Mouse (Mus musculus): ENCODE results near the gene Zdhhc14.
A peak's percentile ranks its signal among the peaks of the same experiment; 100 is the strongest.

The Zdhhc14 gene

DNA sequence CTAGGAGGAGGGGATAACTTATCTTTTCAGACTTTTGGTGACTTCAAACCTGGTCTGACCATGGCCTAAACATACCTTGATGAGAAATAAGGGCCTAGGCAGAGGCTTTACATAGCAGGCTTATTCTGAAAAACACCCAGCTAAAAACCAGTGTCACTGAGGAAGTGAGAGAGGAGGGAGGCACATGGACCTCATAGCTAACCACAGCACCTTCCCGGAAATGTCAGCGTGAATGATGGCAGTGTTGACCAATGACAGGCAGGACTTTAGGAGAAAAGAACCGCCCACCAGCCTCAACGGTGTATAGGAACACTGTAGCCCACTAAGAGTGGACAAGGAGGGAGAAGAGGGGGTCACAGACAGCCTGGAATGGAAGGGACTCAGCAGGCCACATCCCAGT lies 224.6 kb downstream of the Zdhhc14 start:
- no peak for DNase-seq (ENCODE audit: extremely low read depth, insufficient read length, low spot score)

DNA sequence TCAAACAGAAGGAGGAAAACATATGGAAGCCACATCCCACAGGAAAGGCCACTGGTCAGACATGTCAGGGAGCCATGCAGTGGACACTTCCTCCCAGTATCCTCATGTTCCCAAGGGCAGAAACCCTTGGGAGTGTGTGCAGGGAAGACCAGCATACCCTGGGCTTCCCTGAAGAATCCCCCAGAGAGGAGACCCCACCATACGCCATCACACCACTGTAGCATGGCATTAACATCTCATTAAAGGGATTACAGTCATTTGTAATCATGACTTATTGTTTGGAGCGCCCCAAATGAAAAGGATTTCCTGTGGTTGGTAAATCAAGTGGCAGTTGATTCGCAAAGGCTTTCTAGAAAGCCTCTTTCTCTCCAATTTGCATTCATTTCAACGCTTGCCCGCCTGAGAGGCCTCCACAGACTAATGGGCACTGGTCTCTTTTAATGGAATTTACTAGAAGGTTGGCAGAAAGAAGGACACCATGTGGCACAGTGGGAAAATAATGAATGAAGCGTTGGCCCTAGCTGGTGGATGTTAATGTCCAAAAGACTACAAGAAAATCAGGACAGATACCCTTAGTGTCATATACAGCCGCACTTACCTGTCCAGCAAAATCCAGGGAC lies 226.5 kb downstream of the Zdhhc14 start:
- DNase-seq (ENCODE audit: extremely low read depth, insufficient read length, low spot score) = no peak

DNA sequence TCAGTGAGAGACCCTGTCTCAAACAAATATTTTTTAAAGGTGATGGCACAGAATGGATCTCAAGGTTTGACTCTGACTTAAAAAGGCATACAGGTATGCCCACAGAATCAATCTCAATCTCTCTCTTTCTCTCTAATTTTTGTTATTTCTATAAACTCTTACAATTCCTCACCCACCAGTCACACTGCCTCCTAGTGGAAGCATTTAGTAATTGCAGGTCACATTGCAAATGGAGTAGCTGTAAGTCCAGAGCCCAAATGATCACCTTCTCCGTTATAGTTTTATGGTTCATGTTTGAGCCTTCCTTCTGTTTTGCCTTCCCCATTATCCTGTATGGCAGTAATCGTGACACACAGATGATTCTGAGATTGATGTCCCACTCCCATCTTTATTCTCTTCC lies 230.4 kb downstream of the Zdhhc14 start:
- DNase-seq (ENCODE audit: extremely low read depth, insufficient read length, low spot score) = no peak

DNA sequence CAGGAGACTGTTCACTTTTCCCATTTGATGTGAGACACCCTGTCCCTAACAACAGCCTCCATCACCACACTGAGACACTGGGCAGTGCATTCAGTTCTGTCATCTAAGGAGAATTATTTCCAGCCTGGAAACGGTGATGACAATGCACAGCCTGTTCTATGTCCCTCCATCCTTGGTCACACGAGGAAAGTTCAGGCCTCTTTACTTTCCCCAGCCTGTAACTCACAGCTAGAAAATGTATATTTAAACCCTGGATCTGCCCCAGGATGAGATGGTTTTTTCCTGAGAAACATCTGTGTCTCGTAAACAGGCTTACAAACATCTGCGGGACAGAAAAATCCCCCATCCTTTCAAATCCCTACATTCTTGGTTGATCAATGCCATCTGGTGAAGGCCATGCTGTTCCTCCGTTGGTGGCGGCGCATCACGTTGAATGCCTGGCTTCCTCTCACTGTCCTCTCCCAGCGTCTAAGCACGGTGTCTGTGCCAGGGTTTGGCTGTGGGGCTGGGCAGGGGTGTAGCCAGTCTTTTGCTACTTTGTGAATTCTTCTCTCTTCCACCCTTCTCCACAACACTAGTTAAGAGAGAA lies 231.3 kb downstream of the Zdhhc14 start:
- DNase-seq (ENCODE audit: extremely low read depth, insufficient read length, low spot score) = no peak

DNA sequence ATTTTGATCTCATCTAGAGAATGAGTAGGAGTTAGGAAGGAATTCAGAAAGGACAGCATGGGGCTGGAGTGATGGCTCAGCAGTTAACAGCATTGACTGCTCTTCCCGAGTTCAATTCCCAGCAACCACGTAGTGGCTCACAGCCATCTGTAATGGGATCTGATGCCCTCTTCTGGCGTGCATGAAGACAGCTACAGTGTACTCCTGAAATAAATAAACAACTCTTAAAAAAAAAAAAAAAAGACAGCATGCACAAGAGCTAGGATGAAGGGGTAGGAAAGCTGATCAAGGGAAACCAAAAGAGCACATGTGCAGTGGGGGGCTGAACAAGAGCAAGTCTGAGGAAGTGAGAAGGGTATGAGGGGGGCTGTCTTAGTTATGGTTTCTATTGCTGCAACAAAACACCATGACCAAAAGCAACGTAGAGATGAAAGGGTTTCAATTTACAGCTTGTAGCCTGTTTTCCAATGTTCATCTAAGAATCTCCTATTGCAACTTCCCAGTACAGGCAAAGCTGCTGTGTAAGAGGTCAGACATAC lies 237.3 kb downstream of the Zdhhc14 start:
- DNase-seq (ENCODE audit: extremely low read depth, insufficient read length, low spot score) = no peak

DNA sequence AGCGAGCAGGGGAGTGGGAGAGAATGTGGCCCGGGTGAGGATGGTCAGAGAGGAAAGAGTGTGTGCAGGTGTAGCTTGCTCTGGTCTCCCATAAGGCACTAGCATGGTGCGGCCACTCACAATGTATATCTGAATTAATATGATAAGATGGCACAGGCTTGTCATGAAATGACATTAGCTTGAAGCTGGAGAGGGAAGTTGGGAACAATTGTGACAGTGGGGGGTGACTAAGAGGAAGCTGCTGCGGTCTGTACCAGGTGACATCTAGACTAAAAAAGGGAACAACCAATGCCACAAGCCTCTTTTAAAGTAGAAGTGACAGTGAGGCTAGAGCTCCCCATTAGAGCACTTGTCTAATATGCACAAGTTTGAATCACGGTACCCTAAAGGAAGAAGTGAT lies 238.2 kb downstream of the Zdhhc14 start:
- no peak for DNase-seq (ENCODE audit: extremely low read depth, insufficient read length, low spot score)

DNA sequence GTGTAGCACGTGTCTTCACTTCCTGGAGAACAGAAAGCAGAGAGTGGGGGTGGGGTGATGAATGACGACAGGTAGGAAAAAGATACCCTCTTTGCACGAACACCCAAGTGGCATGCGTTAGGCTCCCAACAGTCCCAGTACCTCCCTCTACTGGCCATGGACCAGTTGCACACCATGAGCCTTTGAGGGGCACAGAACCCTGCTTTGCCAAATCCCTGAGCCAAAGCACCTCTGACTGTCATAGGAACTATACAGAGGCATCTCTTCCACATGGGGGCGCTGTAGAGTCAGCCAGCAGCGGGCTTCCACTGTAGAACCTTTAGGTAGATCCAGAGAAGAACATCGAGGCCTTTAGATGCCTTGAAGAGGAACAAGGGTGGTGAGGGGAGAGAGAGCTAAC lies 241.0 kb downstream of the Zdhhc14 start:
- DNase-seq (ENCODE audit: extremely low read depth, insufficient read length, low spot score) = no peak

DNA sequence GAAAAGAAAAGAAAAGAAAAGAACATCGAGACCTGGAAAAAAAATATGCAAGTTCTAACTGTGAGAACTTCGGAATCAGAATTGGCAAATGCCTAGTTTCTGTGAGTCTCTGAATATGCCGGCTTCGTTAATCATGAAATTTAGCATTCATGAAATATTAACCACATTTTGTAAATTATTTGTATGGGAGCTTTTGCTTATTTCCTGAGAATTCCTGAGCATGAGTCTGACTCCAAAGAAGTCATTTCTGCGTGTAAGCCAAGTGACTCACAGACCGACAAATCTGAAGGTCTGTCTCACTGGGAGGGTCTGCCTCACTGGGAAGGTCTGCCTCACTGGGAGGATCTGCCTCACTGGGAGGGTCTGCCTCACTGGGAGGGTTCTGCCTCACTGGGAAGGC lies 248.7 kb downstream of the Zdhhc14 start:
- DNase-seq (ENCODE audit: extremely low read depth, insufficient read length, low spot score) = peak; percentile 17

DNA sequence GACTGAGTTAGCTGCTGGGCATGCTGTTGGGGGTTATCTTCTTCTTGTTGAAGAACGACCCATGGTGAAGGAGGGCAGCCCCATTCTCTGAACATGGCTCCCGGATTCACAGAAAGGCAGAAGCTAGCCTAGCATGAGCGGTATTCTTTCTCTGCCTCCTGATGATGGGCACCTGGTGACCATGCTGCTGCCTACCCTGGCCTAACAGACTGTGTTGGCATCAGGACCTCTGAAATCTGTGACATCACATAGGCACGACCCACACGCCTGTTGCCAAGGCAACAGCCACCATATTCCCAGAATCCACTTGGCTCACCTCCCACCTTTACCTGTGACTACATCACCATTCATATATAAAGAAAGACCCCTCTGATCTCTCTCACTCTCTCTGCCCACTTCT lies 251.7 kb downstream of the Zdhhc14 start:
- no peak for DNase-seq (ENCODE audit: extremely low read depth, insufficient read length, low spot score)

DNA sequence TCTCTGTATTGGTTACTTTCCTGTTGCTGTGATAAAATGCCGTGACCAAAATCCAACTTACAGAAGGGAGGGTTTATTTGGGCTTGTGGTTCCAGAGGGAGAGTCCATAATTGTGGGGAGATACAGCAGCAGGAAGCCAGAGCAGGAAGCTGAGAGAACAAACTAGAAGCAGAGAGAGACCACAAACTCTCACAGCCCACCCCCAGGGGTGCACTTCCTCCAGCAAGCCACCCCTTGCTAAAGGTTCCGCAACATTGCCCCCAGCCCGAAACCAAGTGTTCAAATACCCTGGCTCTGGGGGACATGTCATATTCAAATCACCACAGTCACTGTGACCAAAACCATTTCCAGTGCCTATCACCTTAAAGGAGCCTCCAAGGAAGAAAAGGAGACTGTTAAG lies 254.0 kb downstream of the Zdhhc14 start:
- DNase-seq (ENCODE audit: extremely low read depth, insufficient read length, low spot score) = no peak

DNA sequence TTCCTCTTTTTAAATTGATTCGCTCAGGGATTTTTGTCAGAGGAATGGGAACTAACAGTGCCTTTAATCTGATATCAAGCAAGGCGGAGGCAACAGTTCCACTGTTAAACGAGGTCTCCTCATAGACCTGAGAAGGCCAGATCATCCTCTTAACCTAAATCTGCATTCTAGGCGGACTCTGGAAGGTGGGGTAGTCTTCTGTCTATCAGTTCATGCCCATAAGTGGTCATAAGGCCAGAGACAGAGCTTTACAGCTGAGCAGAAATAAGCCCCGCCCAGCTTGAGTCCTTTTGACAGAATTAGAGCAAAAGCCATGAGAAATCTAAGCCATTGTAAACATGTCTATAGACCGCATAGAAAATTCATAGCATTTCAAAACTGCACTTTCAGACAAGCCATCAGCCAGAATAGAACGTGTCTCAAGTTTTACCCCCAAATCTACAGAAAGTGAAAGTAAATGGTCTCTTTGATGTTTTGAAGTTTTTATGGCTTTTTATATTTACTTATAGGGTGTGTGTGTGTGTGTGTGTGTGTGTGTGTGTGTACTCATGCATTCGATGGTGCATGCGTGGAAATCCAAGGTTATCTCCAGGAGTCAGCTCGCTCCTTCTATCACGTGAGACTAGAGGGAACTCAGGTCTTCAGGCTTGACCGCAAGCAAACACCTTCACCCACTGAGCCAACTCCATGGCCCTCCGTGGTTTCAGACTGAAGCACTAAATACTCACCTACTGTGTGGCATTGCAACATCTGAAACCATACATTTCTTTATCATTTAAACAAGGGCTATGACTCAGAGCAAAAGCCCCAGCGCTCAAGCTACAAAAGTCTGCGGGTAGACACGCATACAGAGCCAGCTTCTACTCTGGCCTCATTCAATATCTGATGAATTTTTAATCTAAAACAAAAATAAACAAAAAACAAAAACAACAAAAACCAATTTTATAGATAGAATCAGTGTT lies 255.5 kb downstream of the Zdhhc14 start:
- no peak for DNase-seq (ENCODE audit: extremely low read depth, insufficient read length, low spot score)

DNA sequence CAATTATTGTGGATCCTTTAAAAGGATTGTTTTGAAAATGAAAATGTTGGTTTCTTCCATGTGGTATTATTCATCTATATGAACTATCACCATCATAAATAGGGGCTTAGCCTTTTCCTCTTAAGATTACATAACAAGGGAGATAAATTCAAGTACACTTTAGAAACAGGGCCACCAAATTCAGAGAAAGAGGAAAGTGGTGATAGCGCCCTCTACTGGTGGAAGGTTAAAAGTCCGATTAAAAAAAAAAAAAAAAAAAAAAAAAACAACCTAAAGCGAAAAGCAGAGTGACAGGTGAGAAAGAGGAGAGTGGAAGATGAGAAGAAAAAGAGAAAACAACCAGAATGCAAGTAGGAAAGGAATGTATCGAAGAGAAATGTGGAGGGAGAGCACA lies 256.1 kb downstream of the Zdhhc14 start:
- DNase-seq (ENCODE audit: extremely low read depth, insufficient read length, low spot score) = no peak

DNA sequence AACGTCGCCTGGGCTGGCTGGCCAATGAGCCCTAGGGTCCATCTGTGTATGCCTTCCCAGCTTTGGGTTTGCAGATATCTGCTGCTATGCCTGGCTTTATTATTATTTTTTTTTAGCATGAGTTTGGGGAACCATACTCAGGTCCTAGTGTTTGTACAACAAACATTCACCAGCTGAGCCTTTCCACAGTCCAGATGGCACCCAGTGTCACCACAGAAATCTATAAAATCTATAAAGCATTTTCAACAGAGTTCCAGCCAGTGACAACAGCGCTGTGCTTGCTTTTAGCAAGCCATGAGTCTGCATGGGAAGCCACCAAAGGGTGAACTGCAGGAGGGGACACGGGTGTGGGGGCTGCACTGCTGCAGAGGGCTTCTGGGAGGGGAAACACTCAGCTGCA lies 257.9 kb downstream of the Zdhhc14 start:
- DNase-seq (ENCODE audit: extremely low read depth, insufficient read length, low spot score) = no peak

DNA sequence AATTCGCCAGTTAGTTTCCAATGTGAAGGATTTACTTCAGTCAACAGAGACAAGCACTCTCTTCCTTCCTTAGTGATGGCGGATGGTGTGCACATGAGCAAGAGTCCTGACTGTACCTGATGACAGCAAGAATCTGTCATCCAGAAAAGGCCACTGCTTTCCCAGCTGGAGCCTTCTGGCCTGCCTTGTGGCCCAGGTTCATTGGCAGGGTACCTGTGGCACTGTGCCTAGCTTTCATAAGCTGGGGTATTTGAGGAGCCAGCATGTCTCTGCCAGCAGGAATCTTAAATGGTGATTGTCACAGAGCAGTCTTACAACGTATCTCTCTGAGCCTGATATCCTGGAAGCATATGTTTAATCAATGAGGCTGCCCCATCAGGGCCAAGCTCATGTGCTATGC lies 258.7 kb downstream of the Zdhhc14 start:
- DNase-seq (ENCODE audit: extremely low read depth, insufficient read length, low spot score) = no peak

DNA sequence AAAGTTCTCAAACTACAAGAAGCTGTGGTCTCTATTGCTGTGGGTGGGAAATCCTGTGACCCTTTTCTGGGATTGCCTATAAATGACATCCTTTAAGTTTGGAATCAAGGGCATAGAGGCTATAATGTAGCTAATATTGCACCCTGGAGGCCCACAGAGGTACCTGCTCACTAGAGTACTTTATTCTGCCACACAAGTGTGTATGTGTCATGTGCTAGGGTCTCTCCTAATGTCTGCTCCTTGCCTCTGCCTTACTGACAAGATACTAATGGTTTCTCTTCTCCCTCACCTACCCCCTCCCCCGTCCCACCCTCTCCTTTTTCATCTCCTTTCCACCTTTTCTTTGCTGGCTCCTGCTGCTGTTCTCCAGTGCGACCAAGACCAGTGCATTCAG lies 260.0 kb downstream of the Zdhhc14 start:
- DNase-seq (ENCODE audit: extremely low read depth, insufficient read length, low spot score) = no peak

DNA sequence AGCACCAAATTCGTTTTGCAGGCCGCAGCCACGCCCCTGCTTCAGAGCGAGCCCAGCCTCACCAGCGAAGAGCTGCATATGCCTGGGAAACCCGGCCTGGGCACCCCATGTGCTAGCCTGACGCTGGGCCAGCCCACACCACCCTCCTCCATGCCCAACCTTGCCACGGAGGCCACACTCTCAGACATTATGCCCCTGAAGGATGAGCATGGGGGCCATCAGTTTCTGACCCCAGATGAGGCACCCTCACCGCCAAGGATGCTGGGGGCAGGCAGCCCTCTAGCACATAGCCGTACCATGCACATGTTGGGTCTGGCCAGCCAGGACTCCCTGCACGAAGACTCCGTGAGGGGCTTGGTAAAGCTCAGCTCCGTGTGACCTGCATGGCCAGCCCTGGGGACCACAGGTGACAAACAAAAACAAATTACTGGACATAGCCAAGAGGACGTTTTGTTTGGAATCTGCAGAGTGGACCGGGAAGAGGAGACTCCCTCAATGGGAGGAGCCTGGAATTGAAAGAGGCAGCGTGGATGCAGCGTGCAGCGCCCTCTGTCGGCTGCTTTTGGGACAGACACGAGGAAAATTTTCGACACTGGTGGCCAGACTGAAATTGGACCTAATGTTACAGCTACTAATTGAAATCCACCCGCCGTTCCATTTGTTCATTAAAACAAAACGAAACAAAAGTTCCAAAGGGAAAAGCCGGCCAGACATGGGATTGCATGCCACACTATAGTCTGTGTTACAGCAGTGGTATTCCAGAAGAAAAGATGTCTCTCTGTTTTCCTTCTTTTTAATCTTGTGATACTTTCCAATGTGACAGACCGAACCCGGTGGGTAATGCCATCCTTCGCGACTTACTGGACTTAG lies 260.6 kb downstream of the Zdhhc14 start:
- peak; percentile 65 for DNase-seq (ENCODE audit: extremely low read depth, insufficient read length, low spot score)

DNA sequence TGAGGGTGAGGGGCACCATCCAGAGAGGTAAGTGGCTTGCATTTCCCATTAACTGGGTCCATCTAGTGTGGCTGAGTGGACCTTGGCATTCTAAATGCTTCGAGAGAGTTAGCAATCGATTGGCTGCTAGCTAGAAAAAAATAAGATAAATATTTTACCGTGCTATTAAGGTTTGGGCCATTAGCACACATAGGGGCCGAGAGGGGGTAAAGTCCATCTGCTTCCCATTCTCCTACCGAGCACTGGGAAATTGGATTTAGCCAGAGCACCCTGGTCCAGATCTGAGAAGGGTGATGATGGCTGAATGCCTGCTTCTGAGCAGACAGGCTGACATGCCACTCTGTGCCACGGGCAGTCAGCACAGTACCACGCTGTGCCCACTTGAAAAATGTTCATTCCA lies 263.1 kb downstream of the Zdhhc14 start:
- no peak for DNase-seq (ENCODE audit: extremely low read depth, insufficient read length, low spot score)

DNA sequence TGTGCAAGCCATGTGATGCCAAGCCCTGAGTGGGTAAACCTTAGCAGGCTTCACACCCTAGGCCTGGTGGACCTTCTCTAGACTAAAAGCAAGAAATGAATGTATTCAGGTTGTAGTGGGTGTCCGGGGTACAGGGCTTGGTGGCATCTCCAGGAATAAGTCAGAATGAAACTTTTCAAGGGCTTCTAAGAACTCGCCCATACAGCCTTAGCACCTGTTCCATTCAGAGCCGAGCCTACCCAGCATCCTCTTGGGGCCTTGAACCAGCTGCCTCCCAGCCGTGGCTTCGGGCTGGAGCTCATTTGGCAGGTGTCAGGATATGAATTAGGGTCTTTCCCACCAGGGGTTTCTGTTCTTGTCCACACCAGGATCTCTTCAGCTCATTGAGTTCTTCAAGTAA lies 263.7 kb downstream of the Zdhhc14 start:
- DNase-seq (ENCODE audit: extremely low read depth, insufficient read length, low spot score) = no peak

DNA sequence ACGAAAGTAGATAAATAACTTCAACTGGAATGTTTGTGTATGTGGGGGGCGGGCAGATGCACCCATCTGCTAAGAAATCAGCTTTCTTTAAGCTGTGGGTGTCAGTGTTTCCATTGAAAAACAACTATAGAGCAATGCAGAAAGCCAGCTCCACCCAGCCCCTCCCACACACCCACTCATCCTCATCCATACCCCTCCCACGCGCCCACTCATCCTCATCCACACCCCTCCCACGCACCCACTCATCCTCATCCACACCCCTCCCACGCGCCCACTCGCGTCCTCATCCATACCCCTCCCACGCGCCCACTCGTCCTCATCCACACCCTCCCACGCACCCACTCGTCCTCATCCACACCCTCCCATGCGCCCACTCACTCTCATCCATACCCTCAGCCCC lies 264.5 kb downstream of the Zdhhc14 start:
- DNase-seq (ENCODE audit: extremely low read depth, insufficient read length, low spot score) = no peak

DNA sequence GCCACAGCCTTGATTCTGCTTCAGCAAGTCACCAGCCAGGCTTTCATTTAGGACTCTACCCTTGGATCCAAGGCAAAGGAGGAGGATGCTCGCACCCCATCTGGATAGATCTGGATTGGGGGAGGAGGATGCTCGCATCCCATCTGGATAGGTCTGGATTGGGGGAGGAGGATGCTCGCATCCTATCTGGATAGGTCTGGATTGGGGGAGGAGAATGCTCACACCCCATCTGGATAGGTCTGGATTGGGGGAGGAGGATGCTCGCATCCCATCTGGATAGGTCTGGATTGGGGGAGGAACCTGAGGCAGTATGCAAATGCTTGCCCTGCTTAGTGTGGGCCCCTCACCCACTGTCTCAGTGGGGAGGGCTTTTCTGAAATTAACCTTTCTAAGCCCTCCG lies 271.4 kb downstream of the Zdhhc14 start:
- no peak for DNase-seq (ENCODE audit: extremely low read depth, insufficient read length, low spot score)

DNA sequence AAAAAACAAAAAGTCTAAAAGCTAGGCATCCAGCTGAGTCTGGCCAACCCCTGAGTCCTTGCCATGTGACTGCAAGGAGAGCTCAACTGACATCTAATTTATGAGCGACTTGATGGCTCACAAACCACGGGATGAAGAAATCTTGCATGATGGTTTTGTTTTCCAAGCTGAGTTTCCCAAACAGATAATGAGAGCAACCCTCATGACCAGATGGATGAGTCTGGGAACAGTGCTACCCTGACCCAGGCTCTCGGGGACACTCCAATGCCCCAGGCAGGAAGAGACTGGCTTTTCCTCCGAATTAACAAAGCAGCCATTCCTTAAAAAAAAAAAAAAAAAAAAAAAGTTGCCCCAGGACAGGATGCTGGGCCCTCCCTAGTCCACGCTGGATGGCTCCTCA lies 271.9 kb downstream of the Zdhhc14 start:
- DNase-seq (ENCODE audit: extremely low read depth, insufficient read length, low spot score) = no peak

Data from 3134 (cell line).